Mouse (Mus musculus) stomach, adult 2 months (tissue): ENCODE results near the gene Gm13285. TPM values are rescaled to one million over a fixed set of nuclear protein-coding genes. Genes with fewer than 3 reads are reported as not detected.

Experiments
- polyA plus RNA-seq: library from polyadenylated mRNA; depleted of rRNA; stranded (reverse); fragments of >200 nt; gene quantifications from 2 replicates; pipeline ENCODE4 v1.2.3, GENCODE M21; 2012; rRNA removed

The Gm13285 gene
- polyA plus RNA-seq = not detected in 2 replicates

GRCm38 (mm10) chr4:88799365-88799764 is at the start of gene Gm13285:
TSS of gene Gm13285 (plus strand) at chr4:88799665.

GRCm38 (mm10) chr4:88754818-88755340 is 44.6 kb upstream of the Gm13285 start, which contains the start of gene Gm13271:
TSS of gene Gm13271 (plus strand) at chr4:88754868.

GRCm38 (mm10) chr4:88759610-88760268 is 39.7 kb upstream of the Gm13285 start, which contains the start of gene Gm13283:
TSS of gene Gm13283 (plus strand) at chr4:88760119.

GRCm38 (mm10) chr4:88773534-88773933 is 25.9 kb upstream of the Gm13285 start, which contains the start of gene Gm13290:
TSS of gene Gm13290 (plus strand) at chr4:88773834.

GRCm38 (mm10) chr4:88776622-88777021 is 22.8 kb upstream of the Gm13285 start, which contains the start of gene Gm13289:
TSS of gene Gm13289 (plus strand) at chr4:88776922.

GRCm38 (mm10) chr4:88779550-88779949 is 19.9 kb upstream of the Gm13285 start, which contains the start of gene Gm13272:
TSS of gene Gm13272 (plus strand) at chr4:88779850.

GRCm38 (mm10) chr4:88781831-88782230 is 17.6 kb upstream of the Gm13285 start, which contains the start of gene Ifnz:
TSS of gene Ifnz (plus strand) at chr4:88782131.

GRCm38 (mm10) chr4:88785409-88785808 is 14.1 kb upstream of the Gm13285 start, which contains the start of gene Gm13276:
TSS of gene Gm13276 (plus strand) at chr4:88785709.

GRCm38 (mm10) chr4:88788402-88788801 is 11.1 kb upstream of the Gm13285 start, which contains the start of gene Gm13277:
TSS of gene Gm13277 (plus strand) at chr4:88788632.

GRCm38 (mm10) chr4:88791250-88791649 is 8.2 kb upstream of the Gm13285 start, which contains the start of gene Gm13278:
TSS of gene Gm13278 (plus strand) at chr4:88791550.

GRCm38 (mm10) chr4:88793936-88794675 is 5.4 kb upstream of the Gm13285 start, which contains the start of gene Gm13275:
TSS of gene Gm13275 (plus strand) at chr4:88794487.

GRCm38 (mm10) chr4:88797097-88797496 is 2.4 kb upstream of the Gm13285 start, which contains the start of gene Gm13279:
TSS of gene Gm13279 (plus strand) at chr4:88797397.

GRCm38 (mm10) chr4:88802954-88803353 is 3.5 kb downstream of the Gm13285 start, which contains the start of gene Gm13287:
TSS of gene Gm13287 (plus strand) at chr4:88803254.

GRCm38 (mm10) chr4:88805231-88805630 is 5.8 kb downstream of the Gm13285 start, which contains the start of gene Gm13288:
TSS of gene Gm13288 (plus strand) at chr4:88805531.

GRCm38 (mm10) chr4:88815928-88816327 is 16.5 kb downstream of the Gm13285 start, which contains the start of gene Ifna7:
TSS of gene Ifna7 (plus strand) at chr4:88816228.

GRCm38 (mm10) chr4:88819659-88820058 is 20.2 kb downstream of the Gm13285 start, which contains the start of gene Ifna11:
TSS of gene Ifna11 (plus strand) at chr4:88819959.

GRCm38 (mm10) chr4:88827116-88827515 is 27.7 kb downstream of the Gm13285 start, which contains the start of gene Ifna6:
TSS of gene Ifna6 (plus strand) at chr4:88827416.

GRCm38 (mm10) chr4:88835225-88835624 is 35.8 kb downstream of the Gm13285 start, which contains the start of gene Ifna5:
TSS of gene Ifna5 (plus strand) at chr4:88835525.

GRCm38 (mm10) chr4:88841438-88841911 is 42.0 kb downstream of the Gm13285 start, which contains the start of gene Ifna4:
TSS of gene Ifna4 (plus strand) at chr4:88841861.

GRCm38 (mm10) chr4:88849698-88850097 is 50.2 kb downstream of the Gm13285 start, which contains the start of gene Ifna1:
TSS of gene Ifna1 (plus strand) at chr4:88850087.

